Mouse (Mus musculus) lung, postnatal 0 days (tissue): ENCODE data around the gene Muc20.

Source experiments
- CTCF ChIP-seq: IDR thresholded peaks from 2 replicates; pipeline ENCODE4 v1.5.1; 2016; ENCODE audit warnings: antibody characterized with exemption, mild to moderate bottlenecking
- EP300 ChIP-seq: IDR thresholded peaks from 2 replicates; pipeline ENCODE4 v1.6.1; 2016; ENCODE audit warnings: antibody characterized with exemption, mild to moderate bottlenecking, control low read depth

- TF ChIP-seq EP300 (no peak), CTCF (no peak)
Measured at GRCm38 (mm10) chr16:32740003-32740663, 57.1 kb downstream of the Muc20 start.
